Mouse (Mus musculus): Measurements from ENCODE around the gene Insyn1. TPM values are rescaled to one million over a fixed set of nuclear protein-coding genes. Genes with fewer than 3 reads are reported as not detected.
A peak's percentile ranks its signal among the peaks of the same experiment; 100 is the strongest.

The Insyn1 gene
- total and polyA plus RNA-seq, 3 experiments, result 2.4 to 5.5 (median 2.5) TPM

DNA sequence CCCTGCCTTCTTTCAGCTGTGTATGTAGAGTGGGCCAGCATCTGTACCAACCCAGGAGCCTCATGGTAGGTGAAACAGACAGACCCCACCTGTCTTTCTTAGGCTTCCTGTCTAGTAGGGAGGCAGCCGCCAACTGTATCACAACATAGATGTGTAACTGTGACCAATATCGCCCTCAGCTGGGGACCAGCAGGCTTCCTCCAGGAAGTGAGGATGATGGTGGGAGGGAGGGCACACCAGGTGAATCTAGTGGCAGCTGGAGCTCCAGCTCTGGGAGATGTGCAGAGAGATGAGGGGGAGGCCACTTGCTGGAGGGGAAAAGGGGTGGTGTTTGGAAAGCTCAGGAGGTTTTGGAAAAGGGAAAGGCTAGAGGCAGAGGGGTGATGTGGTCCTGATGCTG lies 6.6 kb downstream of the Insyn1 start:
- DNase-seq (ENCODE audit: extremely low read depth), result no peak
- H3K9ac ChIP-seq (ENCODE audit: insufficient read depth, low read depth), result no peak overlapping the region
- dilution Hi-C loops (cut with MboI; ENCODE audit: extremely low pct_ligation_motif_present, extremely low pct_unique_long_range_greater_than_20kb, low sequenced_read_pairs) (no loop called here), in situ Hi-C loops (cut with MboI; ENCODE audit: low pct_ligation_motif_present, low pct_unique_long_range_greater_than_20kb, low sequenced_read_pairs) (loop anchor here (5.0 kb wide), 1 partner anchor 37 kb away; no protein-coding TSS in a partner anchor)
- no peaks in the 10 kb centered on the region for H3K27me3 ChIP-seq (replicated peaks)
- H3K27ac ChIP-seq (ENCODE audit: insufficient read depth, low read depth), result no peak overlapping the region
- H3K79me2 ChIP-seq (replicated peaks; ENCODE audit: control insufficient read depth, extremely low read depth, insufficient read depth, poor library complexity, severe bottlenecking), result no peaks in the 10 kb centered on the region
- no peak for TF ChIP-seq BHLHE40 (IDR thresholded peaks at IDR 0.05; ENCODE audit: low read depth, low read length)
- no peak for TF ChIP-seq MEF2A (IDR thresholded peaks at IDR 0.05; ENCODE audit: borderline replicate concordance, low read depth, low read length)
- TF ChIP-seq ELF1 (IDR thresholded peaks at IDR 0.05; ENCODE audit: low read depth, low read length), result peak; percentile 59; the same call in 1 of the 2 replicates
- no peak for TF ChIP-seq UBTF (IDR thresholded peaks at IDR 0.05; ENCODE audit: low read depth, low read length)
- TF ChIP-seq NELFE (IDR thresholded peaks at IDR 0.05; ENCODE audit: low read depth, low read length), result no peak
- no peak for TF ChIP-seq MAX (IDR thresholded peaks at IDR 0.05; ENCODE audit: low read length)
- TF ChIP-seq HCFC1 (IDR thresholded peaks at IDR 0.05; ENCODE audit: low read depth, low read length), result no peak
- TF ChIP-seq SMC3 (IDR thresholded peaks at IDR 0.05; ENCODE audit: low read depth, low read length), result no peak
- no peak for TF ChIP-seq POLR2AphosphoS2 (IDR thresholded peaks at IDR 0.05; ENCODE audit: low read depth, low read length)
- TF ChIP-seq ZKSCAN1 (IDR thresholded peaks at IDR 0.05; ENCODE audit: borderline replicate concordance, low read depth, low read length), result no peak
- no peak for TF ChIP-seq JUN (IDR thresholded peaks at IDR 0.05; ENCODE audit: insufficient read depth, low read depth, low read length)
- no peak for TF ChIP-seq ZC3H11A (IDR thresholded peaks at IDR 0.05; ENCODE audit: low read depth, low read length)
- TF ChIP-seq CTCF (conservative IDR thresholded peaks at IDR 0.05 in 1 of 2, IDR thresholded peaks at IDR 0.05 in 1 of 2; ENCODE audit: low read depth in 2 of 2, low read length in 2 of 2), result peak in 1 of 2 experiments; percentile 28; a peak in 2 of 4 replicates
- no peak for TF ChIP-seq TBP (conservative IDR thresholded peaks at IDR 0.05; ENCODE audit: low read depth, low read length)
- no peak for TF ChIP-seq RCOR1 (conservative IDR thresholded peaks at IDR 0.05; ENCODE audit: low read depth, low read length)
- TF ChIP-seq IRF4 (IDR thresholded peaks at IDR 0.05; ENCODE audit: low read depth, low read length), result no peak
- TF ChIP-seq EP300 (IDR thresholded peaks at IDR 0.05; ENCODE audit: low read length), result no peak
- no peak for TF ChIP-seq MAFK (IDR thresholded peaks at IDR 0.05; ENCODE audit: insufficient replicate concordance, low read length)
- TF ChIP-seq JUND (conservative IDR thresholded peaks at IDR 0.05; ENCODE audit: low read depth, low read length), result no peak
- no peak for TF ChIP-seq CHD2 (IDR thresholded peaks at IDR 0.05; ENCODE audit: low read length)
- TF ChIP-seq ZNF384 (IDR thresholded peaks at IDR 0.05; ENCODE audit: low read depth, low read length), result no peak
- peak; percentile 9 for TF ChIP-seq RAD21 (IDR thresholded peaks at IDR 0.05; ENCODE audit: low read depth, low read length)
- no peak for TF ChIP-seq CHD1 (IDR thresholded peaks at IDR 0.05; ENCODE audit: low read depth, low read length)
- no peaks in the 10 kb centered on the region for H3K9me3 ChIP-seq (replicated peaks; ENCODE audit: low read length)
- peaks cover 0 to 13% of the 10 kb centered on the region in 2 experiments for H3K36me3 ChIP-seq (replicated peaks in 1 of 2; ENCODE audit: control insufficient read depth in 1 of 2, insufficient read depth in 1 of 2, low read length in 1 of 2)
- no peak overlapping the region for H3K4me3 ChIP-seq (replicated peaks in 1 of 3; ENCODE audit: low read depth in 2 of 3, low read length in 2 of 3, poor library complexity in 1 of 3)
- no peak overlapping the region for H3K4me2 ChIP-seq (ENCODE audit: insufficient read depth, low read depth, poor library complexity, severe bottlenecking)
- H3K4me1 ChIP-seq (ENCODE audit: control insufficient read depth in 1 of 2, insufficient read depth in 2 of 2), result peaks cover 18 to 63% of the 10 kb centered on the region in 2 experiments

Data from CH12.LX (cell line).